ENCODE assay signal across 8 mouse cellular contexts in the genomic region with DNA sequence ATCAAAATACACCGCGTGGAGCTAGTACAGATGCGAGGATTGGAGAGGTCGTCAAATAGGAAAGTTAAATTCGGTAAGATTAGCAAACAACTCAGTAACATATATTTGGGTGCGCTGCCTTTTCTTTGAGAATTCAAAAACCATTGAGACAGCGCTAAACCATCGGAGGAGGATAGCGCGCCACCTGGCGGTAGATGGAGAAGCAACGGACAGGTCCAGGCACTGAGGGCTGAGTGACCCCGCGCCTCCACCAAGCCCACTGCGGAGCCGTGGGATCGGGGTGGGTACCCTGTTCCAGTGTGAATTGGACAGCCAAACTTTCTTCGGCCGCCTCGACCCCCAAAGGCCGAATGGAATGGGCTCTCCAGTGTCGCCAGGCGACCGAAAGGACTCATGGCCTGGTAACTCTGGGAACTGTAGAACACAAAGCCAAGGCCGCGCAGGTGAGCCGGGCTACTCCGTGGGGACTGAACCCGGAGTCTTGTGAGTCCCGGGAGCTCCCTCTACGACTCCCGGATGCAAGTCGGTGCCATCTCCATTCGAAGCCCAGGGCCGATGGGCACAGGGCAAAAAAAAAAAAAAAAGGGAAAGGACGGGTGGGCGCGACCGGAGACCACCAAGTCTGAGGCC. TPM values are rescaled to one million over a fixed set of nuclear protein-coding genes. Genes with fewer than 3 reads are reported as not detected.
DNase-seq lines count a peak whose midpoint lies in the region; ATAC-seq lines count a peak whose summit lies in the region.

No protein-coding gene starts in this region.

- peak overlapping the region; percentile 40 for H3K9ac ChIP-seq in intestine, embryonic 15.5 days

- peaks cover 17% of the 10 kb centered on the region for H3K4me1 ChIP-seq in intestine, embryonic 15.5 days (replicated peaks)

- peak; percentile 92 for ATAC-seq in intestine, embryonic 15.5 days

- 5% methylated on average over 39 of the region's 39 CpGs for WGBS in intestine, embryonic 15.5 days

- H3K4me2 ChIP-seq in intestine, embryonic 15.5 days (replicated peaks), result peak overlapping the region; percentile 75

- H3K27me3 ChIP-seq in intestine, embryonic 15.5 days (replicated peaks), result peaks cover 30% of the 10 kb centered on the region

- no peak overlapping the region for H3K27ac ChIP-seq in intestine, embryonic 15.5 days

- H3K4me3 ChIP-seq in intestine, embryonic 15.5 days (replicated peaks), result peak overlapping the region; percentile 51

- H3K36me3 ChIP-seq in intestine, embryonic 15.5 days, result no peaks in the 10 kb centered on the region

- H3K9me3 ChIP-seq in intestine, embryonic 15.5 days, result no peaks in the 10 kb centered on the region

- DNase-seq in adrenal gland, adult (ENCODE audit: inconsistent age in 2 of 2, low spot score in 1 of 2), result peak; percentile 60 to 88
- peak; percentile 97 for DNase-seq in embryo, embryonic 10 days (ENCODE audit: low spot score)
- DNase-seq in gastrocnemius, postnatal 25 days, result peak; percentile 64
- peak; percentile 77 to 90 for DNase-seq in left cerebral cortex, postnatal 14 days (ENCODE audit: low spot score in 2 of 2)
- peak; percentile 92 for DNase-seq in mesoderm, embryonic 11.5 days (ENCODE audit: low read depth, low spot score)
- peak; percentile 95 for DNase-seq in right cerebral cortex, postnatal 4 days
- DNase-seq in urinary bladder, postnatal 4 days (ENCODE audit: low spot score in 2 of 2), result peak; percentile 56 to 89

- intact Hi-C loops in left cerebral cortex, postnatal 14 days (cut with DNase I), result loop anchor here (1.0 to 2.0 kb wide), 2 partner anchors 41 to 91 kb away; no protein-coding TSS in a partner anchor

RNA-seq across cellular contexts. Expression of a gene that starts 1.5 kb away (rescaled TPM):
- 1 to 10 TPM; 4.9 to 5.7 TPM for total RNA-seq in gastrocnemius, postnatal 25 days (2021)
- polyA plus RNA-seq in intestine, embryonic 15.5 days (2015; fragmentation: Nextera tagmentation; extraction: Ambion mirVana), result 9.6 and 10.8 TPM in 2 replicates
- total RNA-seq in left cerebral cortex, postnatal 14 days (2021), result 10 to 100 TPM; 17.2 to 20.4 TPM

RNA-seq across cellular contexts. Expression of a gene that starts 26.5 kb away (rescaled TPM):
- 1 to 10 TPM; 5.6 to 6.9 TPM for total RNA-seq in gastrocnemius, postnatal 25 days (2021)
- 54.4 and 55.0 TPM in 2 replicates for polyA plus RNA-seq in intestine, embryonic 15.5 days (2015; fragmentation: Nextera tagmentation; extraction: Ambion mirVana)
- total RNA-seq in left cerebral cortex, postnatal 14 days (2021), result 100 to 1,000 TPM in 1 of 2 experiments, 10 to 100 TPM in 1; 98.1 to 110 TPM

Comparison
In these comparisons a context has a peak if more than half of its experiments do, and no peak if none do; other contexts are left out.
1. RNA of a gene that starts 26.5 kb away (total RNA-seq): 98.1 to 110 TPM in left cerebral cortex, postnatal 14 days; 5.6 to 6.9 TPM in gastrocnemius, postnatal 25 days; every median in the first group is over 10 times any median in the second.
2. Peak in every context shown above with its lines, with median percentiles within 50 percentile points of each other: DNase-seq.